Mouse (Mus musculus) left cerebral cortex, adult 2 months (tissue): ENCODE data around the gene Gm6309. TPM values are rescaled to one million over a fixed set of nuclear protein-coding genes. Genes with fewer than 3 reads are reported as not detected.
A peak's percentile ranks its signal among the peaks of the same experiment; 100 is the strongest.
"Not testable (repeated sequence)": the region's sequence is repeated elsewhere in the genome, so short reads cannot be mapped to it uniquely, and the experiment has no call there.

Experiments used
- DNase-seq, 2 experiments: peaks; one replicate each; pipeline ENCODE4 v3.0.0; 2021 to 2022; ENCODE audit warnings: low spot score in 2 of 2, mixed read lengths in 1 of 2; ENCODE audit errors: extremely low spot score in 1 of 2
- H3K27ac ChIP-seq: fragments of 200-600 bp; 2 replicates; pipeline ENCODE4 v1.8.1; 2022
- H3K4me3 ChIP-seq: fragments of 200-600 bp; 2 replicates; pipeline ENCODE4 v1.8.1; 2022
- CTCF ChIP-seq: fragments of 200-600 bp; IDR thresholded peaks from 2 replicates; pipeline ENCODE4 v1.8.1; 2022; ENCODE audit warnings: antibody characterized with exemption, mild to moderate bottlenecking, moderate library complexity
- intact Hi-C: fragments of 180-260 bp; cut with DNase I; formaldehyde crosslinking; loops from one replicate; pipeline ENCODE4 v1.15.1; 2025
- total RNA-seq, 2 experiments: library from RNA; stranded (reverse); gene quantifications; 2 replicates each; pipeline ENCODE4 v1.2.3; 2021

The Gm6309 gene
- total RNA-seq, 2 experiments from 2014 or later: not detected

GRCm38 (mm10) chr5:146172744-146173143 is 2.2 kb upstream of the Gm6309 start:
- DNase-seq, H3K4me3 ChIP-seq, H3K27ac ChIP-seq, intact Hi-C loops: not testable (repeated sequence)
- TF ChIP-seq CTCF: peak; percentile 28

GRCm38 (mm10) chr5:146160439-146160838 is 10.1 kb downstream of the Gm6309 start, which contains the start of gene Gm5565:
Gm5565 (minus strand) TSS chr5:146160539.
- H3K27ac ChIP-seq, intact Hi-C loops, DNase-seq, H3K4me3 ChIP-seq: not testable (repeated sequence)

- H3K27ac ChIP-seq, intact Hi-C loops, H3K4me3 ChIP-seq, DNase-seq: not testable (repeated sequence)
Observed at GRCm38 (mm10) chr5:146158326-146158725, 12.2 kb downstream of the Gm6309 start.

GRCm38 (mm10) chr5:146150454-146150853 is 20.1 kb downstream of the Gm6309 start:
- Histone ChIP-seq H3K27ac (no peak overlapping the region), H3K4me3 (no peak overlapping the region)
- no peak for TF ChIP-seq CTCF
- intact Hi-C loops: no loop called here
- DNase-seq: no peak

GRCm38 (mm10) chr5:146147903-146148302 is 22.6 kb downstream of the Gm6309 start:
- Histone ChIP-seq H3K27ac (no peak overlapping the region), H3K4me3 (no peak overlapping the region)
- DNase-seq: no peak
- TF ChIP-seq CTCF: no peak; the same call in 1 of the 2 replicates
- intact Hi-C loops: no loop called here

Other genes with a start within 250 kb of the Gm6309 start
- gene Cyp3a25, start 161.1 kb downstream of the Gm6309 start, total RNA-seq: not detected
- gene Cyp3a59, start 91.5 kb downstream of the Gm6309 start, total RNA-seq: not detected
- not detected for gene Gm5565, start 10.2 kb downstream of the Gm6309 start, total RNA-seq
- gene 1700001J03Rik, start 14.6 kb upstream of the Gm6309 start, total RNA-seq: 1 to 10 TPM; 1.2 to 1.7 TPM
- gene Rnf6, start 50.8 kb upstream of the Gm6309 start, total RNA-seq: 10 to 100 TPM; 76.0 to 80.1 TPM
- gene Cdk8, start 60.5 kb upstream of the Gm6309 start, total RNA-seq: 10 to 100 TPM; 42.6 to 44.0 TPM
- gene Wasf3, start 214.3 kb upstream of the Gm6309 start, total RNA-seq: 10 to 100 TPM; 90.3 to 93.9 TPM